Mouse (Mus musculus): ENCODE data around the gene Psmd10.

- TF ChIP-seq EP300 (IDR thresholded peaks at IDR 0.05; ENCODE audit: low read depth) (no peak), CTCF (IDR thresholded peaks at IDR 0.05; ENCODE audit: low read depth) (no peak)
Measured at GRCm38 (mm10) chrX:140998885-140999284, 42.4 kb upstream of the Psmd10 start.

Data from heart, postnatal 0 days (tissue).